Mouse (Mus musculus): ENCODE data around the gene Arhgef17.

GRCm38 (mm10) chr7:100944306-100944705 lies 12.4 kb upstream of the Arhgef17 start:
- TF ChIP-seq CTCF (IDR thresholded peaks at IDR 0.05; ENCODE audit: borderline replicate concordance, insufficient read depth, low read length) (no peak), POLR2A (IDR thresholded peaks at IDR 0.05; ENCODE audit: low read depth, low read length) (no peak)

Data from embryonic fibroblast, embryonic 13.5 days (primary cell).